Mouse (Mus musculus) testis, adult 2 months (tissue): ENCODE data around the gene Baz2b.

ENCODE experiments used
- CTCF ChIP-seq: fragments of 200-500 bp; IDR thresholded peaks from 2 replicates; pipeline ENCODE4 v1.5.1; 2012; ENCODE audit warnings: low read depth, mild to moderate bottlenecking, inconsistent platforms, low read length, moderate library complexity; ENCODE audit not compliant: control insufficient read depth, insufficient read depth, insufficient replicate concordance
- POLR2A ChIP-seq: fragments of 200-500 bp; IDR thresholded peaks from 2 replicates; pipeline ENCODE4 v1.6.1; 2012; ENCODE audit warnings: low read depth, mild to moderate bottlenecking, inconsistent platforms, low read length, moderate library complexity; ENCODE audit not compliant: control insufficient read depth

DNA sequence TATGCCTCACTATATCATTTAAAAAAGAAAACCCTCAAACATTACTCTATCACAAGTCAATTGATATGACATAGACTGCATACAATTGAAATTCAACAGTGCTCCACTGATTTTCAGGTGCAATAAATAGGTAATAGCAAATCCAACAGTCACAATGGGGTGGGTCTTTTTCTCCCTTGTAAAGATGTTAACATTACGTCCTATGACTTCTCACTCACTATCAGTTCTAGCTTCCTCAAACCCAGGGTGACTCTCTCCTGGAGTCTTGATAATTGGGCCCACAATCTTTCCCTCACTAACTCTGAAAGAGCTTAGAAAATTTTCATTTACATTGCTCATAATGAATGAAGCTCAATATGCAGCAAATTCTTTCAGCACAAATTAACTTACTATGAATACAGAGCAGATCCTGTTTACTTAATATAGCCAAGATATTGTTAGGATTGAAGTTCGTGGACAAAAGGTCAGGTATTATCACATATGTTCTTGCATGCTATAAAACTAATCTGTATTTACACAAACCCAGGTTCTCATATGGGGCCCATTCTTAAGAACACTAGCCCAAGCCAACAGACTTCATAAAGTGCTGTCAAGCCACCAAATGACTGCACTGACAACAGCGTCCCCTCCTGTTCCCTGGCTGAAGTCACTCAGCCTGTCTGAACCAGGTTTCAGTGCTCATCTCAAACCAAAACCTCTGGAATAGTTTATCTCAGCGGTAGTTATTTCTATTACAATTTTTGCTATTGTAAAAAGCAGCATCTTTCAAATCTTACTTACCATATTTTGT lies 168.0 kb downstream of the Baz2b start:
- TF ChIP-seq CTCF (no peak), POLR2A (no peak)
